Mouse (Mus musculus): ENCODE measurements at regions not wholly inside any gene's neighbourhood (a gene's known extent, or its start where the extent isn't known, plus 50 kb on each side); places are given as distances from the start of the nearest gene placed in this dataset.

GRCm38 (mm10) chr3:140952111-140952800, 259.9 kb downstream of the Pdha2 start:
- no peak overlapping the region for H3K4me3 ChIP-seq
- no peak overlapping the region for H3K9ac ChIP-seq
- WGBS = 87% methylated on average over 3 of the region's 3 CpGs
- H3K36me3 ChIP-seq = no peaks in the 10 kb centered on the region
- no peak overlapping the region for H3K27ac ChIP-seq
- no peak for ATAC-seq (ENCODE audit: low FRiP score)
- no peaks in the 10 kb centered on the region for H3K4me1 ChIP-seq (replicated peaks)
- H3K4me2 ChIP-seq = no peak overlapping the region
- H3K27me3 ChIP-seq = no peaks in the 10 kb centered on the region
- no peaks in the 10 kb centered on the region for H3K9me3 ChIP-seq

- H3K9me3 ChIP-seq = no peaks in the 10 kb centered on the region
- no peaks in the 10 kb centered on the region for H3K27me3 ChIP-seq
- no peaks in the 10 kb centered on the region for H3K4me1 ChIP-seq (replicated peaks)
- WGBS = 78% methylated on average over 2 of the region's 2 CpGs
- no peak overlapping the region for H3K4me2 ChIP-seq
- H3K36me3 ChIP-seq = no peaks in the 10 kb centered on the region
- H3K4me3 ChIP-seq = no peak overlapping the region
- H3K9ac ChIP-seq = no peak overlapping the region
- no peak overlapping the region for H3K27ac ChIP-seq
- no peak for ATAC-seq (ENCODE audit: low FRiP score)
Observed at GRCm38 (mm10) chr3:140951024-140951423, 261.1 kb downstream of the Pdha2 start.

- H3K27ac ChIP-seq = no peak overlapping the region
- ATAC-seq (ENCODE audit: low FRiP score) = no peak
Observed at GRCm38 (mm10) chr3:140949880-140950662, 262.1 kb downstream of the Pdha2 start.

GRCm38 (mm10) chr3:140942450-140942849, 269.7 kb downstream of the Pdha2 start:
- no peaks in the 10 kb centered on the region for H3K9me3 ChIP-seq

More at GRCm38 (mm10) chr3:140949880-140950662, 262.1 kb downstream of the Pdha2 start:
- H3K9me3 ChIP-seq = no peaks in the 10 kb centered on the region
- no peaks in the 10 kb centered on the region for H3K27me3 ChIP-seq
- no peak overlapping the region for H3K4me2 ChIP-seq
- no peaks in the 10 kb centered on the region for H3K36me3 ChIP-seq
- no peaks in the 10 kb centered on the region for H3K4me1 ChIP-seq (replicated peaks)
- no peak overlapping the region for H3K9ac ChIP-seq
- WGBS = 70% methylated on average over 4 of the region's 4 CpGs
- no peak overlapping the region for H3K4me3 ChIP-seq

GRCm38 (mm10) chr3:140941898-140942297, 270.3 kb downstream of the Pdha2 start:
- H3K27me3 ChIP-seq = no peaks in the 10 kb centered on the region
- no peaks in the 10 kb centered on the region for H3K36me3 ChIP-seq
- no peak overlapping the region for H3K4me2 ChIP-seq
- H3K4me3 ChIP-seq = no peak overlapping the region
- no peak overlapping the region for H3K9ac ChIP-seq
- WGBS = 70% methylated on average over 7 of the region's 7 CpGs
- no peaks in the 10 kb centered on the region for H3K9me3 ChIP-seq
- H3K27ac ChIP-seq = no peak overlapping the region
- H3K4me1 ChIP-seq (replicated peaks) = no peaks in the 10 kb centered on the region
- no peak for ATAC-seq (ENCODE audit: low FRiP score)

More at GRCm38 (mm10) chr3:140942450-140942849, 269.7 kb downstream of the Pdha2 start:
- no peak for ATAC-seq (ENCODE audit: low FRiP score)
- 81% methylated on average over 1 of the region's 1 CpGs for WGBS
- Histone ChIP-seq H3K27ac (no peak overlapping the region), H3K9ac (no peak overlapping the region), H3K4me2 (no peak overlapping the region), H3K36me3 (no peaks in the 10 kb centered on the region), H3K4me3 (no peak overlapping the region), H3K4me1 (replicated peaks) (no peaks in the 10 kb centered on the region), H3K27me3 (no peaks in the 10 kb centered on the region)

GRCm38 (mm10) chr3:140941316-140941715, 270.8 kb downstream of the Pdha2 start:
- H3K36me3 ChIP-seq = no peaks in the 10 kb centered on the region
- no peak overlapping the region for H3K27ac ChIP-seq
- H3K4me2 ChIP-seq = no peak overlapping the region
- no peaks in the 10 kb centered on the region for H3K9me3 ChIP-seq
- H3K27me3 ChIP-seq = no peaks in the 10 kb centered on the region
- ATAC-seq (ENCODE audit: low FRiP score) = no peak
- WGBS = 93% methylated on average over 6 of the region's 6 CpGs
- H3K4me3 ChIP-seq = no peak overlapping the region
- no peaks in the 10 kb centered on the region for H3K4me1 ChIP-seq (replicated peaks)
- no peak overlapping the region for H3K9ac ChIP-seq

GRCm38 (mm10) chr3:140933156-140933555, 279.0 kb downstream of the Pdha2 start:
- Histone ChIP-seq H3K9ac (no peak overlapping the region), H3K4me1 (replicated peaks) (no peaks in the 10 kb centered on the region), H3K27me3 (no peaks in the 10 kb centered on the region), H3K27ac (no peak overlapping the region), H3K9me3 (no peaks in the 10 kb centered on the region), H3K4me2 (no peak overlapping the region), H3K36me3 (no peaks in the 10 kb centered on the region), H3K4me3 (no peak overlapping the region)
- WGBS = 43% methylated on average over 1 of the region's 1 CpGs
- no peak for ATAC-seq (ENCODE audit: low FRiP score)

GRCm38 (mm10) chr3:140926689-140927088, 285.5 kb downstream of the Pdha2 start:
- no peak for ATAC-seq (ENCODE audit: low FRiP score)
- 84% methylated on average over 5 of the region's 5 CpGs for WGBS
- Histone ChIP-seq H3K27ac (no peak overlapping the region), H3K9me3 (no peaks in the 10 kb centered on the region), H3K27me3 (no peaks in the 10 kb centered on the region), H3K4me1 (replicated peaks) (no peaks in the 10 kb centered on the region), H3K4me2 (no peak overlapping the region), H3K9ac (no peak overlapping the region), H3K4me3 (no peak overlapping the region), H3K36me3 (no peaks in the 10 kb centered on the region)

- WGBS = 92% methylated on average over 4 of the region's 4 CpGs
- no peak overlapping the region for H3K27ac ChIP-seq
Observed at GRCm38 (mm10) chr3:140876201-140876895, 335.8 kb downstream of the Pdha2 start.

GRCm38 (mm10) chr3:140875500-140876200, 336.5 kb downstream of the Pdha2 start:
- Histone ChIP-seq H3K9ac (no peak overlapping the region), H3K4me1 (replicated peaks) (no peaks in the 10 kb centered on the region), H3K9me3 (no peaks in the 10 kb centered on the region), H3K27ac (no peak overlapping the region), H3K36me3 (no peaks in the 10 kb centered on the region), H3K4me2 (no peak overlapping the region), H3K27me3 (no peaks in the 10 kb centered on the region), H3K4me3 (no peak overlapping the region)
- WGBS = 75% methylated on average over 4 of the region's 4 CpGs
- no peak for ATAC-seq (ENCODE audit: low FRiP score)

More at GRCm38 (mm10) chr3:140876201-140876895, 335.8 kb downstream of the Pdha2 start:
- no peak for ATAC-seq (ENCODE audit: low FRiP score)
- Histone ChIP-seq H3K9me3 (no peaks in the 10 kb centered on the region), H3K4me3 (no peak overlapping the region), H3K36me3 (no peaks in the 10 kb centered on the region), H3K4me2 (no peak overlapping the region), H3K27me3 (no peaks in the 10 kb centered on the region), H3K4me1 (replicated peaks) (no peaks in the 10 kb centered on the region), H3K9ac (no peak overlapping the region)

- H3K36me3 ChIP-seq = no peaks in the 10 kb centered on the region
- no peaks in the 10 kb centered on the region for H3K9me3 ChIP-seq
- ATAC-seq (ENCODE audit: low FRiP score) = no peak
- no peak overlapping the region for H3K27ac ChIP-seq
- H3K4me3 ChIP-seq = no peak overlapping the region
- H3K9ac ChIP-seq = no peak overlapping the region
- 88% methylated on average over 9 of the region's 9 CpGs for WGBS
- H3K4me1 ChIP-seq (replicated peaks) = no peaks in the 10 kb centered on the region
- H3K27me3 ChIP-seq = no peaks in the 10 kb centered on the region
- no peak overlapping the region for H3K4me2 ChIP-seq
Observed at GRCm38 (mm10) chr3:140874070-140874895, 337.9 kb downstream of the Pdha2 start.

Measured in hindbrain, embryonic 13.5 days (tissue).